Mouse (Mus musculus): ENCODE data around the gene Rnf167.

GRCm38 (mm10) chr11:70678576-70678975, 31.5 kb downstream of the Rnf167 start:
- TF ChIP-seq CTCF (IDR thresholded peaks at IDR 0.05; ENCODE audit: borderline replicate concordance, insufficient read depth, low read depth, low read length) = no peak
- no peak for TF ChIP-seq POLR2A (IDR thresholded peaks at IDR 0.05; ENCODE audit: borderline replicate concordance, insufficient read depth, low read length)

Measured in cerebellum, adult 2 months (tissue).